ENCODE assay signal across 23 mouse cellular contexts in genomic region chr10:68685510-68685909, GRCm38 (mm10). TPM values are rescaled to one million over a fixed set of nuclear protein-coding genes. Genes with fewer than 3 reads are reported as not detected.
DNase-seq lines count a peak whose midpoint lies in the region; ATAC-seq lines count a peak whose summit lies in the region.
"Had no signal": no experiment of that assay in that cellular context is flagged by ENCODE, and none has a peak within 500 bp of the region (broad histone marks: within the 10 kb centered on the region; RNA-seq: fewer than 3 reads in every experiment).

No protein-coding gene starts in this region.

- H3K27ac ChIP-seq in embryonic facial prominence, embryonic 11.5 days (replicated peaks; ENCODE audit: low read depth, low read length): no peak overlapping the region
- no peak overlapping the region for H3K27ac ChIP-seq in embryonic facial prominence, embryonic 10.5 days (replicated peaks)
- no peak overlapping the region for H3K27ac ChIP-seq in lung, embryonic 16.5 days (ENCODE audit: low read length)
- H3K27ac ChIP-seq in embryonic facial prominence, embryonic 13.5 days: 0 out of 2 replicates have a peak overlapping the region, but pooled peaks have one; percentile 29
- H3K27ac ChIP-seq: forebrain, embryonic 12.5 days; hindbrain, embryonic 12.5 days; hindbrain, embryonic 15.5 days had no signal

- H3K4me1 ChIP-seq in embryonic facial prominence, embryonic 11.5 days (ENCODE audit: control insufficient read depth, insufficient read depth, low read length): no peaks in the 10 kb centered on the region
- no peaks in the 10 kb centered on the region for H3K4me1 ChIP-seq in embryonic facial prominence, embryonic 10.5 days
- no peaks in the 10 kb centered on the region for H3K4me1 ChIP-seq in lung, embryonic 16.5 days (replicated peaks; ENCODE audit: control insufficient read depth, insufficient read depth, low read length)
- no peaks in the 10 kb centered on the region for H3K4me1 ChIP-seq in embryonic facial prominence, embryonic 13.5 days
- H3K4me1 ChIP-seq: forebrain, embryonic 12.5 days; hindbrain, embryonic 12.5 days; hindbrain, embryonic 15.5 days had no signal

- no peaks in the 10 kb centered on the region for H3K27me3 ChIP-seq in embryonic facial prominence, embryonic 11.5 days (ENCODE audit: control insufficient read depth, insufficient read depth, low read length)
- no peaks in the 10 kb centered on the region for H3K27me3 ChIP-seq in embryonic facial prominence, embryonic 10.5 days (replicated peaks; ENCODE audit: low read depth, poor library complexity, severe bottlenecking)
- no peaks in the 10 kb centered on the region for H3K27me3 ChIP-seq in lung, embryonic 16.5 days (ENCODE audit: control insufficient read depth, insufficient read depth, low read depth, low read length)
- H3K27me3 ChIP-seq in embryonic facial prominence, embryonic 13.5 days: no peaks in the 10 kb centered on the region
- H3K27me3 ChIP-seq: CH12.LX; forebrain, embryonic 12.5 days; hindbrain, embryonic 12.5 days; hindbrain, embryonic 15.5 days had no signal

- H3K4me3 ChIP-seq in embryonic facial prominence, embryonic 11.5 days (ENCODE audit: low read depth, low read length): no peak overlapping the region
- no peak overlapping the region for H3K4me3 ChIP-seq in embryonic facial prominence, embryonic 10.5 days
- no peak overlapping the region for H3K4me3 ChIP-seq in lung, embryonic 16.5 days (ENCODE audit: low read length)
- H3K4me3 ChIP-seq in embryonic facial prominence, embryonic 13.5 days: no peak overlapping the region
- H3K4me3 ChIP-seq: erythroblast, embryonic 14.5 days; forebrain, embryonic 12.5 days; hindbrain, embryonic 12.5 days; hindbrain, embryonic 15.5 days had no signal

- H3K36me3 ChIP-seq in embryonic facial prominence, embryonic 11.5 days (replicated peaks; ENCODE audit: control insufficient read depth, insufficient read depth, low read depth, low read length): no peaks in the 10 kb centered on the region
- H3K36me3 ChIP-seq in embryonic facial prominence, embryonic 10.5 days (replicated peaks): no peaks in the 10 kb centered on the region
- no peaks in the 10 kb centered on the region for H3K36me3 ChIP-seq in lung, embryonic 16.5 days (ENCODE audit: control insufficient read depth, insufficient read depth, low read length)
- no peaks in the 10 kb centered on the region for H3K36me3 ChIP-seq in embryonic facial prominence, embryonic 13.5 days
- H3K36me3 ChIP-seq: forebrain, embryonic 12.5 days; G1E; hindbrain, embryonic 12.5 days; hindbrain, embryonic 15.5 days had no signal

- no peak overlapping the region for H3K4me2 ChIP-seq in embryonic facial prominence, embryonic 11.5 days (ENCODE audit: low read depth, low read length)
- H3K4me2 ChIP-seq in lung, embryonic 16.5 days (ENCODE audit: low read depth, low read length): no peak overlapping the region
- H3K4me2 ChIP-seq in embryonic facial prominence, embryonic 13.5 days: no peak overlapping the region
- H3K4me2 ChIP-seq: forebrain, embryonic 12.5 days; heart, embryonic 11.5 days; hindbrain, embryonic 12.5 days; hindbrain, embryonic 15.5 days had no signal

- peak; percentile 53 for DNase-seq in embryonic facial prominence, embryonic 11.5 days (ENCODE audit: low spot score)
- DNase-seq in embryonic facial prominence, embryonic 10.5 days (ENCODE audit: low spot score): no peak
- DNase-seq in lung, postnatal 36 days: no peak
- no peak for DNase-seq in spleen, postnatal 4 days (ENCODE audit: low spot score in 2 of 2)
- DNase-seq in cerebellum, postnatal 25 days: no peak
- DNase-seq: adrenal gland, adult 2 months; adrenal gland, postnatal 14 days; B cell, adult 2 months; cerebellum, adult 11-12 months; cerebellum, adult 8-10 months; cerebellum, postnatal 10 days; gastrocnemius, postnatal 10 days; heart, adult 11 months had no signal

- 0 out of 2 replicates have a peak, but pooled peaks have one; percentile 48 for ATAC-seq in embryonic facial prominence, embryonic 11.5 days (replicated peaks; ENCODE audit: insufficient number of reproducible peaks, low FRiP score, low TSS enrichment, low read depth)
- ATAC-seq in lung, embryonic 16.5 days (ENCODE audit: low read depth): peak; percentile 10; the same call in 1 of the 2 replicates
- no peak for ATAC-seq in embryonic facial prominence, embryonic 13.5 days (ENCODE audit: insufficient number of reproducible peaks, insufficient read depth, low FRiP score, low TSS enrichment, low read depth)
- ATAC-seq: forebrain, embryonic 16.5 days had no signal

- no peak overlapping the region for H3K9ac ChIP-seq in embryonic facial prominence, embryonic 11.5 days (replicated peaks; ENCODE audit: low read length)
- no peak overlapping the region for H3K9ac ChIP-seq in lung, embryonic 16.5 days (ENCODE audit: low read length)
- H3K9ac ChIP-seq in embryonic facial prominence, embryonic 13.5 days: no peak overlapping the region
- H3K9ac ChIP-seq: forebrain, embryonic 12.5 days; hindbrain, embryonic 12.5 days; hindbrain, embryonic 15.5 days had no signal

- H3K9me3 ChIP-seq in embryonic facial prominence, embryonic 11.5 days (replicated peaks; ENCODE audit: control insufficient read depth, low read length): no peaks in the 10 kb centered on the region
- peaks cover 2% of the 10 kb centered on the region; the same call in 1 of the 2 replicates for H3K9me3 ChIP-seq in embryonic facial prominence, embryonic 10.5 days
- no peaks in the 10 kb centered on the region for H3K9me3 ChIP-seq in lung, embryonic 16.5 days (ENCODE audit: control insufficient read depth, low read length)
- H3K9me3 ChIP-seq in embryonic facial prominence, embryonic 13.5 days: no peaks in the 10 kb centered on the region; the same call in 1 of the 2 replicates
- H3K9me3 ChIP-seq: forebrain, embryonic 12.5 days; hindbrain, embryonic 15.5 days had no signal

RNA-seq across cellular contexts. Expression of gene Tmem26, which starts 37.9 kb away (rescaled TPM):
- polyA plus RNA-seq in embryonic facial prominence, embryonic 11.5 days (2014; fragmentation: Nextera tagmentation; extraction: Ambion mirVana): 28.6 and 30.7 TPM in 2 replicates
- polyA plus RNA-seq in embryonic facial prominence, embryonic 10.5 days (2016; fragmentation: Nextera tagmentation; extraction: Ambion mirVana): 4.2 and 10.2 TPM in 2 replicates
- polyA plus RNA-seq in lung, embryonic 16.5 days (2015; fragmentation: Nextera tagmentation; extraction: Ambion mirVana): 7.3 and 8.1 TPM in 2 replicates
- polyA plus RNA-seq in embryonic facial prominence, embryonic 13.5 days (2015; fragmentation: Nextera tagmentation; extraction: Ambion mirVana): 77.8 and 80.4 TPM in 2 replicates
- polyA plus RNA-seq: erythroblast, embryonic 14.5 days; G1E had no signal
